Mouse (Mus musculus): ENCODE data around the gene Zmym6.

Zmym6 gene

GRCm38 (mm10) chr4:127124331-127124730, 47.1 kb downstream of the Zmym6 start:
- in situ Hi-C loops (cut with MseI, MboI), result no loop called here

GRCm38 (mm10) chr4:127125834-127126463, 48.8 kb downstream of the Zmym6 start:
- in situ Hi-C loops (cut with MseI, MboI), result no loop called here

- in situ Hi-C loops (cut with MseI, MboI), result no loop called here
Observed at GRCm38 (mm10) chr4:127134687-127135086, 57.5 kb downstream of the Zmym6 start.

- in situ Hi-C loops (cut with MseI, MboI), result no loop called here
Observed at GRCm38 (mm10) chr4:127137591-127137990, 60.4 kb downstream of the Zmym6 start.

DNA sequence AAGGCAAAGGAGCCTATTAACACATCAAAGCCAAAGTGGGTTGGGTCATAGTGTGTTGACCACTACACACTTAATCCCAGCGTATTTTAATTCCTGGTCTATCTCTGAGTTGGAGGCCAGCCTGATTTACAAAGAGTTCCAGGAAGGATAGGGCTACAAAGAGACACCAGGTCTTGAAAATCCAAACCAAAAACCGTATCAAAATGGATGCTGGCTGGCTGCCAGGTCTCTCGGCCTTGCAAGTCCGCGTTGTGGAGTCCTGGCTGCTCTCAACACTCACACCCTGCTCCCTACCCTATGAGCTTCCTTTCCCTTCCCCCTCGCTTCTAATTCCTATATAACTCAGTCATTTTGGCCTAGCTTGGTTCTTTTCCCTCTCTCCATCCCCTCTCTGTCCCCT, 61.3 kb downstream of the Zmym6 start:
- in situ Hi-C loops (cut with MseI, MboI), result no loop called here

GRCm38 (mm10) chr4:127150031-127150430, 72.8 kb downstream of the Zmym6 start:
- in situ Hi-C loops (cut with MseI, MboI), result no loop called here

GRCm38 (mm10) chr4:127153345-127153744, 76.2 kb downstream of the Zmym6 start:
- in situ Hi-C loops (cut with MseI, MboI), result no loop called here

DNA sequence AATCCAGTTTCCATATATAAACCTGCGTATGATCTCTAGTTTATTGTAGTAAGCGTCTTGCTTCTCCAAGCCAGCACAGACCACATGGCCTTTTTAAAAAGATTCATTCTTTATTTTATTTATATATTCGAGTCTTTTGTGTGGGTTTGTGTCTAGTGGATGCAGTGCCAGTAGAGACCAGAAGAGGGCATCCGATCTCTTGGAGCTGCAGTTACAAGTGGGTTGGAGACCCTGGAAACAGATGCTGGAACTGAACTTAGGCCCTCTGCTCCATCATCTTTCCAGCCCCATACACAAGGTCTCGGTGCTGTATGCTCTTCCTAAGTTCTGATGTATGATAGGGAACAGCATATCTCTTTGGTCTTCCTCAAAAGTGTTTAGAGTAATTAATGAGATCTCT, 78.6 kb downstream of the Zmym6 start:
- in situ Hi-C loops (cut with MseI, MboI), result no loop called here

GRCm38 (mm10) chr4:127157746-127158145, 80.6 kb downstream of the Zmym6 start:
- in situ Hi-C loops (cut with MseI, MboI), result no loop called here

DNA sequence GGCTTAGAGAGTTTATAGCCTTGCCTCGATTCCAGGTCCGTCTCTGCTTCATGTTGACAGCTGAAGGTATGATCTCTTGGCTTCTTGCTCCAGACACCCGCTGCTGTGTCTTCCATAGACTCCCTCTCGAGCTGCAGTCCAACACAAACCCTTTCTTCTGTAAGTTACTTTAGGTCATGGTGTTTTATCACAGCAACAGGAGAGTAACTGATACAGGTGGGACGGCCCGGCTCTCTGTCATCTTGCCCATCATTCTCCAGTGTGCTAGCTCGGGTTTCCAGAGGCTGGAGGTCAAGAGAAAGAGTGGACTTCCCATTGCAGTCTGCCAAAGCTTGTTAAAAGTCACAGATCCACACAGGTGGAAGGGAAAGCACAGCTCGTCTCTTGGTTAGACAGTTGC, 86.7 kb downstream of the Zmym6 start:
- in situ Hi-C loops (cut with MseI, MboI), result no loop called here

DNA sequence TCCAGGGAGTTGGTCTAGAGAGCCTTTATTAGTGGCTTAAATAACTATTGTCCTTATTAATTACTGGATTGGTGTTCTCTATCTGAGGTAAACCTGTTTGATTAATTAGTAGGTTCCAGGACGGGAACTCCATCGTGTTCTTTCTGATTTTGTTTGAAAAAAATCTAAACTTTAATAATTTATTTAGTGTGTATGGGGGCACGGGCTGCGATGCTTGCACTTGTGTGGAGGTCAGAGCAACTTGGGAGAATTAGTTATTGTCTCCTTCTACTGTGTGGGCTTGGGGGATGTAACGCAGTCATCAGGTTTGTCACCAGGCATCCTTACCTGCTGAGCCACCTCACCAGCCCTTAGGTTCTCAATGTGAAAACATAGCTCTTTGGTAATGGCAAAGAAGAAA, 89.9 kb downstream of the Zmym6 start:
- in situ Hi-C loops (cut with MseI, MboI), result no loop called here

GRCm38 (mm10) chr4:127167731-127168130, 90.5 kb downstream of the Zmym6 start:
- in situ Hi-C loops (cut with MseI, MboI), result no loop called here

- in situ Hi-C loops (cut with MseI, MboI), result no loop called here
Observed at GRCm38 (mm10) chr4:127168211-127168913, 91.2 kb downstream of the Zmym6 start.

- in situ Hi-C loops (cut with MseI, MboI), result no loop called here
Observed at GRCm38 (mm10) chr4:127168914-127169345, 91.7 kb downstream of the Zmym6 start, which contains the start of gene Dlgap3. Gene Dlgap3 (plus strand): TSS chr4:127169204.

- in situ Hi-C loops (cut with MseI, MboI), result no loop called here
Observed at GRCm38 (mm10) chr4:127169346-127170221, 92.4 kb downstream of the Zmym6 start.

- in situ Hi-C loops (cut with MseI, MboI), result no loop called here
Observed at GRCm38 (mm10) chr4:127170866-127171265, 93.7 kb downstream of the Zmym6 start.

DNA sequence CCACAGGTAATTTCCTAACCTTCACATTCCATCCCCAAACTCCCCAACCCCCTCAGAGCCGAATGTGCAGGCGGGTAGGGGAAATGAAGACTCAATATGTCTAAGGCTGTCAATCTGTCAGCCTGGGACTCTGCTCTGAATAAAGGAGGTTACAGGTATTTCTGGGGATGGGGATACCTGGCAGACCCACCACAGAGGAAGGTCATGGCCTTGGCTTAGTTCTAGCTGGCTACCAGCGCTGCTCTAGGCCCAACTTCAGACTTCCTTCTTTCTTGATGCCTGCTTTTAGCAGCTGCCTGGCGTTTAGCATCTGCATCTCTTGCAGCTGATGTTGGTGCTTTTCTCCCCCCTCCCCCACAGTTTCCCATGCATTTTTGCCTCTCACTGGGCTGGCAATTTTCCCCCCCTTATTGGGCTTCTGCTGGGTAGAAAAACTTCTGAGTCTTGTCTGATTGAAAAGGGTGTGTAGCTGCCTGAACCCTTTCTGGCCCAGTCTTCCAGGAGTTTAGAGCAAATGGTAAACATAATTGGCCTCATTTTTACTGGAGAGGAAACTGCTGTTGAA, 94.2 kb downstream of the Zmym6 start:
- in situ Hi-C loops (cut with MseI, MboI), result no loop called here

DNA sequence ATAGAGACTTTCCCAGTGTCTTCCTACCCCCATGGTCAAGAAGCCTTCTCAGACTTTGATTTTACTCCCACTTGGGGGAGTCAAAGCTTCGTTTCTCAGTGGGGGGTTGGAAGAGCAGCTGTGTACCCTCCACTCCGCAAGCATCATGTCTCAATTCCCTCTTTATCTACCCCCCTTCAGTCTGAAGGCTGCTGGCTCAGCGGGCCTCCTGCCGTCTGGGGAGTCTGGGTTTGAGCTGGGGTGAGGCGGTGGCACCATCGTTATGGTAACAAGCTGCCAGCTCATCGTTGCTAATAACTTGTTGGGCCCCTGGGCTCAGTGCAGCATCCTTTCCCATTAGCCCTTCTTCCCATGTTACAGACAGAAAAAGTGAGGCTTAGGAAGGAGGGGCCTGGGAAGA, 94.9 kb downstream of the Zmym6 start:
- in situ Hi-C loops (cut with MseI, MboI), result no loop called here

GRCm38 (mm10) chr4:127172614-127173013, 95.4 kb downstream of the Zmym6 start:
- in situ Hi-C loops (cut with MseI, MboI), result no loop called here

DNA sequence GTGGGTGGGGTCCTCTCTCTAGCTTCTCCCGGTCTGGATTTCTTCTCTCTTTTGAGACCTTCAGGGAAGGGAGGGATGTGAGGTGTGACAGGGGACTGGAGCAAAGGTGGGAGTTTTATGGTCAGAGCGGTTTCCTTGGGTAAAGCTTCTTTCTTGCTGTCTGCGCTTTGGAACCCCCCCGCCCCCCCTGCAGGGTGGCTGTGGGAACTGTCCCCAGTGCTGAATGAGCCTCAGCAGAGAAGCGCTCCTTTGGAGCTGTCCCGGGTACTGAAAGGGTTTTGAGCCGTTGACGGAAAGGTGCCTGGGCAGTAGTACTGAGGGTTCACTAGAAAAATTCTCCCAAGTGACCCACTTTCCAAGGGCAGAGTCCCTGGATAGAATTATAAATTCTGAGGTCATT, 96.3 kb downstream of the Zmym6 start:
- in situ Hi-C loops (cut with MseI, MboI), result no loop called here

Measured in mouse trophoblast stem cell (cell line).